Mouse (Mus musculus) midbrain, embryonic 12.5 days (tissue): ENCODE data around the gene Akr1b7. TPM values are rescaled to one million over a fixed set of nuclear protein-coding genes. Genes with fewer than 3 reads are reported as not detected.
"Not testable (repeated sequence)": the region's sequence is repeated elsewhere in the genome, so short reads cannot be mapped to it uniquely, and the experiment has no call there.

ENCODE experiments used
- ATAC-seq: fragments of 200-750 bp; cut with Nextera tagmentation; 2 replicates; pipeline ENCODE4 v1.8.0; 2017; ENCODE audit warnings: low read depth, moderate TSS enrichment, moderate library complexity; ENCODE audit not compliant: low FRiP score
- H3K27ac ChIP-seq: fragments of 300-500 bp; sonication (generic); replicated peaks from 2 replicates; pipeline ENCODE4 v1.5.1; 2016; ENCODE audit warnings: mild to moderate bottlenecking
- H3K27me3 ChIP-seq: fragments of 300-500 bp; sonication (generic); 2 replicates; pipeline ENCODE4 v1.6.1; 2016; ENCODE audit warnings: mild to moderate bottlenecking
- H3K36me3 ChIP-seq: fragments of 300-500 bp; sonication (generic); 2 replicates; pipeline ENCODE4 v1.6.1; 2016
- H3K4me1 ChIP-seq: fragments of 300-500 bp; sonication (generic); 2 replicates; pipeline ENCODE4 v1.6.1; 2016
- H3K4me2 ChIP-seq: fragments of 300-500 bp; sonication (generic); replicated peaks from 2 replicates; pipeline ENCODE4 v1.6.1; 2016; ENCODE audit warnings: mild to moderate bottlenecking, moderate library complexity
- H3K4me3 ChIP-seq: fragments of 300-500 bp; sonication (generic); 2 replicates; pipeline ENCODE4 v1.5.1; 2016; ENCODE audit warnings: mild to moderate bottlenecking
- H3K9ac ChIP-seq: fragments of 300-500 bp; sonication (generic); replicated peaks from 2 replicates; pipeline ENCODE4 v1.6.1; 2016; ENCODE audit warnings: mild to moderate bottlenecking, moderate library complexity
- H3K9me3 ChIP-seq: fragments of 300-500 bp; sonication (generic); 2 replicates; pipeline ENCODE4 v1.6.1; 2016; ENCODE audit warnings: mild to moderate bottlenecking
- WGBS: fragments of 180-500 bp; shearing (Covaris S2); methylation state at CpG from one replicate; pipeline ENCODE4 v1.1.7; 2016; 5-methylcytosine and 5-hydroxymethylcytosine counted together
- polyA plus RNA-seq: library from polyadenylated mRNA; unstranded; fragments of >200 nt; fragmentation: Nextera tagmentation; extraction: Ambion mirVana; gene quantifications from 2 replicates; pipeline ENCODE4 v1.2.1, GENCODE M21; 2016

Akr1b7 gene
- not detected in 2 replicates for polyA plus RNA-seq

DNA sequence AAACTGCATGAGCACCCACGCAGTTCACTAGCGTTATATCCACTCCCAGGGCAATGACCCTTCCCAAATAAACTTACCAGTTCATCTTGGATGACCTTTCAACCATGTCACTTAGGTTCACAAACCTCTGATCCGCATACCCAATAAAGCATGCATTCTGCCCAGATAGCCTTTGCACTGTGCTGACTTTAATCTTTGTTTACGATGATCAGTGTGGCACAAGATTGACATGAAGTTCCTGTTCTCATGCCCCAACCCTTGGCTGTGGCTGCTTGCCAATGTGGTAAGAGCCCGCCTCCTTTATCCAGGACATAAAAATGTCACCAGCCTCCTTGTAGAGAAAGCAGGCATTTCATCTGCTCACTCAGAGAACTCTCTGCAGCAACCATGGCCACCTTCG, at the start of gene Akr1b7:
TSS of gene Akr1b7 (plus strand) at position 312 of the 400 bp plus-strand sequence.
- H3K36me3 ChIP-seq: no peaks in the 10 kb centered on the region
- no peak within 1 kb of the TSS for H3K4me3 ChIP-seq
- no peaks in the 10 kb centered on the region for H3K27me3 ChIP-seq
- H3K4me2 ChIP-seq: no peak within 1 kb of the TSS
- no peak within 1 kb of the TSS for H3K9ac ChIP-seq
- WGBS: 93% methylated on average over 6 of the region's 6 CpGs
- ATAC-seq: no peak
- no peaks in the 10 kb centered on the region for H3K4me1 ChIP-seq
- H3K27ac ChIP-seq: no peak within 1 kb of the TSS
- no peaks in the 10 kb centered on the region for H3K9me3 ChIP-seq

- Histone ChIP-seq H3K4me2 (no peak overlapping the region), H3K27ac (no peak overlapping the region), H3K4me3 (no peak overlapping the region), H3K4me1 (peaks cover 6% of the 10 kb centered on the region), H3K9ac (no peak overlapping the region), H3K9me3 (no peaks in the 10 kb centered on the region), H3K36me3 (no peaks in the 10 kb centered on the region), H3K27me3 (no peaks in the 10 kb centered on the region)
- WGBS: 86% methylated on average over 12 of the region's 12 CpGs
- ATAC-seq: no peak
Measured at GRCm38 (mm10) chr6:34364217-34365136, 47.7 kb upstream of the Akr1b7 start.

GRCm38 (mm10) chr6:34367998-34368397, 44.1 kb upstream of the Akr1b7 start:
- Histone ChIP-seq H3K27ac (no peak overlapping the region), H3K9ac (no peak overlapping the region), H3K36me3 (no peaks in the 10 kb centered on the region), H3K27me3 (no peaks in the 10 kb centered on the region), H3K4me2 (no peak overlapping the region), H3K4me1 (peaks cover 12% of the 10 kb centered on the region), H3K9me3 (no peaks in the 10 kb centered on the region), H3K4me3 (no peak overlapping the region)
- no peak for ATAC-seq
- 78% methylated on average over 9 of the region's 9 CpGs for WGBS

DNA sequence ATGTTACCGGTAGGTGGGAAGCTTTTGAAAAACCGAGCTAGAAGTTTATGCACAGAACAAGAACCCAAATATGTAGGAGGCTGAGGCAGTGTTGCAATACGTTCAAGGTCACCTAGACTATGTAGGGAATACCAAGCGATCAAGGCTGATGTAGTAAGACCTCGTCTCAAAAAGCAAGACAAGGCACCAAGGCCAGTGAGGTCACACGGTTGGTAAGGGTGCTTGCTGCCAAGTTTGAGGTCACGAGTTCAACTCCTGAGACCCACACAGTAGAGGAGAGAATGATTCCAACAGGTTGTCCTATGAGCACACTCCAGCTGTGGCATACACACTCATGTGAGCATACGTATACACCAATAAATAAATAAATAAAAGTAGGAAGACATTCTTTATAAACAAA, 42.1 kb upstream of the Akr1b7 start:
- WGBS: 82% methylated on average over 8 of the region's 8 CpGs

DNA sequence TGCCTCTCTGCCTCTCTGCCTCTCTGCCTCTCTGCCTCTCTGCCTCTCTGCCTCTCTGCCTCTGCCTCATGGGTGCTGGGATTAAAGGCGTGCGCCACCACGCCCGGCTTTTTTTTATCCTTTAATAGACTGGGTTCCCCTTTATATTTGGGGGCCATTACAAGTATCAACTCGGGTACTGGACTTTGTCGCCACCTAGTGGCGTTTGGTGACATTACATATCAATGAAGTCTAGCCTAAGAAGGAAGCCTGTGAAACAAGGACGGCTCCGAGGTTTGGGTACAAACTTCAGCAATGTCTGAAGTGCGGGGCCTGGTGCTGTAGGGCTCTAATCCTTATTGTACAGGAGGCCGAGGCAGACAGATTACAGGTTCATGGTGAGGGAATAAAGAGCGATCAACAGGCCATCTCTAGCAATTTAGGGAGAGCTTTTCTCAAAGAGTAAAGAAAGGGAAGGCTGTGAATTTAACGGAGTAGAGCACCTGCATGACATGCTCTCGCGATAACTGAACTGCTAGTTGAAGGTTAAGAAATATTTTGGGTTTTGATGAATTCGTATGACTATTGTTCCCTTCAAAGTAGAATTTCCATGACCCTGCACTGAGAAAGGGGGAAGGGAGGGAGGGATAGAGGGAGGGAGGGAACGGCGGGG, 40.3 kb upstream of the Akr1b7 start:
- no peaks in the 10 kb centered on the region for H3K36me3 ChIP-seq
- peaks cover 12% of the 10 kb centered on the region for H3K4me1 ChIP-seq
- H3K4me3 ChIP-seq: no peak overlapping the region
- peak overlapping the region; percentile 31 for H3K4me2 ChIP-seq
- 26% methylated on average over 18 of the region's 18 CpGs for WGBS
- H3K9me3 ChIP-seq: no peaks in the 10 kb centered on the region
- ATAC-seq: no peak
- no peak overlapping the region for H3K27ac ChIP-seq
- no peak overlapping the region for H3K9ac ChIP-seq
- no peaks in the 10 kb centered on the region for H3K27me3 ChIP-seq

More for the DNA sequence above, 42.1 kb upstream of the Akr1b7 start:
- no peaks in the 10 kb centered on the region for H3K27me3 ChIP-seq
- H3K4me2 ChIP-seq: no peak overlapping the region
- peaks cover 12% of the 10 kb centered on the region for H3K4me1 ChIP-seq
- no peak overlapping the region for H3K9ac ChIP-seq
- no peak overlapping the region for H3K27ac ChIP-seq
- no peak overlapping the region for H3K4me3 ChIP-seq
- ATAC-seq: no peak
- H3K9me3 ChIP-seq: no peaks in the 10 kb centered on the region
- H3K36me3 ChIP-seq: no peaks in the 10 kb centered on the region

- H3K27me3 ChIP-seq: no peaks in the 10 kb centered on the region
- no peak overlapping the region for H3K4me3 ChIP-seq
- peaks cover 9% of the 10 kb centered on the region; the same call in 1 of the 2 replicates for H3K4me1 ChIP-seq
- 86% methylated on average over 7 of the region's 7 CpGs for WGBS
- H3K36me3 ChIP-seq: no peaks in the 10 kb centered on the region
- H3K4me2 ChIP-seq: no peak overlapping the region
- H3K9ac ChIP-seq: no peak overlapping the region
- H3K27ac ChIP-seq: no peak overlapping the region
- no peak for ATAC-seq
- H3K9me3 ChIP-seq: no peaks in the 10 kb centered on the region
Measured at GRCm38 (mm10) chr6:34373841-34374240, 38.3 kb upstream of the Akr1b7 start.

DNA sequence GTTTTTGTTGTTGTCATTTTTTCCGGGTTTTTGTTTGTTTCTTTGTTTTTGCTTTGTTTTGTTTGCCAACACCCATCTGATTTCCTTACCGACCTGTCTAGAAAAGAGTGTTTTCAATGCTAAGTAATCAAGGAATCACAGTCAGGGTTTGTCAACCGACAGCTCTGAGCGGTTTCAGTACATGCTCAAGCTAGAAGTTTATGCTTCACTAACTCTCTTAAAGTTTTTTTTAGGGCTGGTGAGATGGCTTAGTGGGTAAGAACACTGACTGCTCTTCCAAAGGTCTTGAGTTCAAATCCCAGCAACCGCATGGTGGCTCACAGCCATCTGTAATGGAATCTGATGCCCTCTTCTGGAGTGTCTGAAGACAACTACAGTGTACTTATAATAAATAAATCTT, 36.2 kb upstream of the Akr1b7 start:
- H3K4me1 ChIP-seq, H3K9ac ChIP-seq, ATAC-seq, H3K27me3 ChIP-seq, H3K9me3 ChIP-seq, H3K36me3 ChIP-seq, H3K27ac ChIP-seq, H3K4me3 ChIP-seq, H3K4me2 ChIP-seq: not testable (repeated sequence)
- WGBS: 79% methylated on average over 5 of the region's 5 CpGs

DNA sequence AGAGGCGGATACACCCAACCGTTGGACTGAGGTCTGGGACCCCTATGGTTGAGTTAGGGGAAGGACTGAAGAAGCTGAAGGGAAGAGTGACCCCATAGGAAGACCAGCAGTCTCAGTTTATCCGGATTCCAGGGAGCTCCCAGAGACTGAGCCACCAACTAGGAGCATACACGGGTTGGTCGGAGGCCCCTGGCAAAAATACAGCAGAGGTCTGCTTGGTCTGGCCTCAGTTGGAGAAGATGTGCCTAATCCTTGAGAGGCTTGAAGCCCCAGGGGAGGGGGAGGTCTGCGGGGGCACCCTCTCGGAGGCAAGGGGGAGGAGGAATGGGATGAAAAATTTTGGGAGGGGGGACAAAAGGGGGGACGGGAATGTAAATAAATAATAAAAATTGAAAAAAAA, 28.7 kb upstream of the Akr1b7 start:
- no peak for ATAC-seq
- peaks cover 13% of the 10 kb centered on the region for H3K4me1 ChIP-seq
- H3K27ac ChIP-seq: no peak overlapping the region
- H3K4me3 ChIP-seq: no peak overlapping the region
- no peaks in the 10 kb centered on the region; the same call in 1 of the 2 replicates for H3K27me3 ChIP-seq
- 44% methylated on average over 8 of the region's 8 CpGs for WGBS
- H3K9me3 ChIP-seq: no peaks in the 10 kb centered on the region
- peak overlapping the region; percentile 59; the same call in 1 of the 2 replicates for H3K4me2 ChIP-seq
- no peaks in the 10 kb centered on the region for H3K36me3 ChIP-seq
- H3K9ac ChIP-seq: no peak overlapping the region

- Histone ChIP-seq H3K27me3 (no peaks in the 10 kb centered on the region; the same call in 1 of the 2 replicates), H3K4me2 (peak within 1 kb of the TSS; percentile 59), H3K9me3 (no peaks in the 10 kb centered on the region), H3K27ac (no peak within 1 kb of the TSS), H3K36me3 (no peaks in the 10 kb centered on the region), H3K4me3 (peak within 1 kb of the TSS; percentile 42), H3K4me1 (peaks cover 13% of the 10 kb centered on the region), H3K9ac (peak within 1 kb of the TSS; percentile 35)
- 3% methylated on average over 17 of the region's 17 CpGs for WGBS
- ATAC-seq: peak; percentile 38; the same call in 1 of the 2 replicates
Measured at GRCm38 (mm10) chr6:34384110-34384661, 27.9 kb upstream of the Akr1b7 start, which contains the start of gene Akr1b10. Akr1b10 (plus strand) TSS chr6:34384218.

DNA sequence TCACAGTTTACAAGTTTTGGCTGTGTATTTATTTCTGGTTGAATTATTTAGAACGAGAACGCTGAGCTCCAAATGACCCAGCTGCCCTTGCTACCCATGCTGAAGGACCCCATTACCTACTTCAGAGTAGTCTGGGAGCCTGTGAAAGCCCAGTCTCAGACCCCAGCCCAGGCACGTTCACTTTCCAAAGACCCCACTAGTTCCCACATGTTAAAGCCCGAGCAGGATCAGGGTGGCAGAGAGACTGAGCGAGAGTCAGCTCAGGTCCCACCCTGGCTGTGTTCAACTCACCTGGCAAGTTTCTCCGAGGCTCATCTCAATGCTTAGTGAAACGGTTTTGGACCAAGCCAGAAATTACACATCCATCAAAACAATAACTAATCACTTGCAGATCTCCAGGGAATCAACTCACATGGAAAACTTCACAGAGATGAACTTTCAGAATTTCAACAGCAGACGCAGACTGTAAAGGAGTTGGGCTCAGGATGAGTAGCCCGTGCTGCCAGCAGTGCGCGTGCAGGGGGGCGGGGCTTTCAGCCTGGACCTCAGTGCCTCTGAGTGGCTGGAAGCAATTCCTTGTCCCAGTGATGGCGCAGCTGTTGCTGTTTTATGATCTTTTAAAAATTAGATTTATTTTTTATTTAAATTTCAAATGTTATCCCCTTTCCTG, 27.3 kb upstream of the Akr1b7 start:
- H3K27ac ChIP-seq: no peak overlapping the region
- H3K27me3 ChIP-seq: no peaks in the 10 kb centered on the region; the same call in 1 of the 2 replicates
- H3K36me3 ChIP-seq: no peaks in the 10 kb centered on the region
- peak overlapping the region; percentile 59 for H3K4me2 ChIP-seq
- WGBS: 5% methylated on average over 13 of the region's 13 CpGs
- peaks cover 13% of the 10 kb centered on the region for H3K4me1 ChIP-seq
- 0 out of 2 replicates have a peak, but pooled peaks have one; percentile 44 for ATAC-seq
- peak overlapping the region; percentile 42 for H3K4me3 ChIP-seq
- H3K9ac ChIP-seq: peak overlapping the region; percentile 35; the same call in 1 of the 2 replicates
- no peaks in the 10 kb centered on the region for H3K9me3 ChIP-seq

DNA sequence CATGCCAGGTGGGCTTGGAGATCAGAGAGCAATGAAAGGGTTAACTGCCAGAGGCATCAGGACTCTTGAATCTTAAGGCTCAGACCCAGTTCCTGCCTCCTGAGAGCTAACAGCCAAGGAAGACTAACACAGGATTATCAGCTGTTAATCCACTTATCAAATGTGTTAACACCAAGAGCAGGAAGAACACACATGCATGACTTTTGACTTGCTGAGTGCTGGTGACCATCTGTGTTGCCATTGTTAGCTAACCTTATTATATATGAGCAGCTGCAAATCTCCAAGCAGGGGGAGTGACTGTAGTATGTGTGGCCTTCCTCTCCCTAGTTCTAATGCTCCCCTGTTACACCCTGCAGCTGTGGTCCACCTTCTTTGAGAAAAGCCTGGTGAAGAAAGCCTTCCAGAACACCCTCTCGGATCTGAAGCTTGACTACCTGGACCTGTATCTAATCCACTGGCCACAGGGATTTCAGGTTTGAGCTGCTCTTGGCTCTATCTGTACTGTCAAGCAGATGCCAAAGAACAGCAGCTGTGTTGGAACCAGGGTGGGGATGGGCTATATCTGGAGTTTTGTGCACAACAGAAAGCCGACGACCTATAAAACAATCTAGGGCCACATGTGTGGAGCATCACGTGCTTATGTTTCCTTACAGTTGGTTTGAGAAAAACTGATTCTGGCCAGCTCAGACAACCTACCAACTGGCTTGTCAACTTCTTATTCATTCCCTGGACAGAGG, 23.5 kb upstream of the Akr1b7 start:
- Histone ChIP-seq H3K4me1 (peaks cover 13% of the 10 kb centered on the region), H3K4me2 (no peak overlapping the region), H3K9ac (no peak overlapping the region), H3K9me3 (0 out of 2 replicates have a peak, but pooled peaks cover 3% of the 10 kb centered on the region), H3K27ac (no peak overlapping the region), H3K36me3 (peaks cover 12% of the 10 kb centered on the region), H3K4me3 (no peak overlapping the region), H3K27me3 (no peaks in the 10 kb centered on the region)
- WGBS: 82% methylated on average over 4 of the region's 4 CpGs
- no peak for ATAC-seq
